Mouse (Mus musculus): ENCODE results near the gene Ston1.

- TF ChIP-seq CTCF (IDR thresholded peaks at IDR 0.05; ENCODE audit: control insufficient read depth, insufficient read depth, low read length) (no peak), POLR2A (IDR thresholded peaks at IDR 0.05; ENCODE audit: borderline replicate concordance, control insufficient read depth, low read depth, low read length) (no peak)
These were observed 9.3 kb upstream of the Ston1 start for GRCm38 (mm10) chr17:88588228-88588627.
